Mouse (Mus musculus) right cerebral cortex, postnatal 14 days (tissue): ENCODE data around the gene Olfr1109.

Source experiments
- DNase-seq: peaks from one replicate; pipeline ENCODE4 v3.0.0; 2022

Gene Olfr1109

DNA sequence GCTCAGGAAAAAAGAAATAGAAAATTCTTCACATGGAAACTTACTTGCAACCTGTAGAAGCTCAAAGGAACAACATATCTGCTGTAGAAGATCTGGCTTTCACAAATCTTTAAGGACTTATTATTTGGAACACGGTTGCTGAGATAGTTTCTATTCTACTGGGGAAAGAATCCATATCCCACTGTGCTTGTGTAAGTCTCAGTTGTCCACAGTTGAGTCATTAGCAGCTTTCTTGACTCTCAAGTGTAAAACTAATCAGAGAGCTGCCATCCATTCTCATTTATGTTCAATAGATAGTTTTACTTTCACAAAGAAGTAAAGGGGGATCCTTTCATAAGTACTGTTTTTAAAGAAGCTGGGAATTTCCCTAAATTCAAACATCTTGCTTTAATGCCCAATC lies at the start of gene Olfr1109:
Olfr1109 (minus strand) TSS at position 101 of the 400 bp plus-strand sequence.
- no peak for DNase-seq

GRCm38 (mm10) chr2:87140200-87140599 lies 44.4 kb upstream of the Olfr1109 start, which contains the start of gene Olfr1110:
TSS of gene Olfr1110 (minus strand) at chr2:87140300.
- DNase-seq: no peak

DNA sequence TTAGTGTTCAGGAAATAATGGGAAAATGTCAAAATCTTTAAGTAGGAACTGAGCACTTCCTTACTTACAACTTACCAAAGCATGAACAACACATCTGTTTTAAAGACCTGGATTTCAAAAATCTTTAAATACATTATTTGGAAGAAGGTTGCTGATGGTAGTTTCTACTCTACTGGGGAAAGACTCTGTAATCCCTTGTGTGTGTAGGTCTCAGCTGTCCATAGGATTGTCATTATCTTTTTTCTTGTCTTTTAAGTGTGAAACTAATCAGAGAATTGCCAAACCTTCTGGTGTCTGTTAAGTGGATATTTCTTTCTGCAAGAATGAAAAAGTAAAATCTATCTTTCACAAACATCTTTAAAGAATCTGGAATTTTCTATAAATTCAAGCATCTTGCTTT lies 18.7 kb upstream of the Olfr1109 start, which contains the start of gene Olfr259:
Olfr259 (minus strand) TSS at position 101 of the 400 bp plus-strand sequence.
- DNase-seq: no peak

DNA sequence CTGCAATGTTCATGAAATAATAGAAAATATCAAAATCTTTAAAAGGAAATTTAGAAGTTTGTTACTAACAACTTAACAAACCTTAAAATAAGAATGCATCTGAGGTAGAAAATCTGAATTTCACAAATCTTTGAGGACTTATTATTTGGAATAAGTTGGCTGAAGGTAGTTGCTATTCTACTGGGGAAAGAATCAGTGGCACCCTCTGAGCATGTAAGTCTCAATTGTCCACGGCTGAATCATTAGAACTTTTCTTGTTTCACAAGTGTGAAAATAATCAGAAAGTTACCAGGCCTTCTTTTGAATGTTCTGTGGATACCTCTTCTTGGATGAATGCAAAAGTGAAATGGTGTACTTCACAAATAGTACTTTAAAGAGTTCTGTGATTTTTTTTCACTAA lies 20.1 kb downstream of the Olfr1109 start, which contains the start of gene Olfr1107:
Olfr1107 (minus strand) TSS at position 101 of the 400 bp plus-strand sequence.
- DNase-seq: no peak

- DNase-seq: no peak
These were observed 43.6 kb downstream of the Olfr1109 start, which contains the start of gene Olfr1106 for GRCm38 (mm10) chr2:87052173-87052572. TSS of gene Olfr1106 (minus strand) at chr2:87052273.
